Mouse (Mus musculus) cerebellum, adult 2 months (tissue): ENCODE data around the gene Tfeb.

Experiments used
- CTCF ChIP-seq: fragments of 200-500 bp; IDR thresholded peaks from 2 replicates; pipeline ENCODE4 v1.5.1; 2011; ENCODE audit warnings: low read depth, mild to moderate bottlenecking, control low read depth, low read length, moderate library complexity, borderline replicate concordance; ENCODE audit not compliant: insufficient read depth
- POLR2A ChIP-seq: fragments of 200-500 bp; IDR thresholded peaks from 2 replicates; pipeline ENCODE4 v1.6.1; 2011; ENCODE audit warnings: low read length, control low read depth, borderline replicate concordance; ENCODE audit not compliant: insufficient read depth

GRCm38 (mm10) chr17:47765986-47766385 lies 29.2 kb downstream of the Tfeb start:
- TF ChIP-seq POLR2A (no peak), CTCF (no peak)
